Mouse (Mus musculus): ENCODE data around the gene Blzf1.

The Blzf1 gene

GRCm38 (mm10) chr1:164307124-164307751 is at the start of gene Blzf1:
Blzf1 (minus strand) TSS chr1:164307489.
- DNase-seq (ENCODE audit: low spot score): peak; percentile 98

GRCm38 (mm10) chr1:164353443-164353842 is 46.2 kb upstream of the Blzf1 start:
- DNase-seq (ENCODE audit: low spot score): no peak

DNA sequence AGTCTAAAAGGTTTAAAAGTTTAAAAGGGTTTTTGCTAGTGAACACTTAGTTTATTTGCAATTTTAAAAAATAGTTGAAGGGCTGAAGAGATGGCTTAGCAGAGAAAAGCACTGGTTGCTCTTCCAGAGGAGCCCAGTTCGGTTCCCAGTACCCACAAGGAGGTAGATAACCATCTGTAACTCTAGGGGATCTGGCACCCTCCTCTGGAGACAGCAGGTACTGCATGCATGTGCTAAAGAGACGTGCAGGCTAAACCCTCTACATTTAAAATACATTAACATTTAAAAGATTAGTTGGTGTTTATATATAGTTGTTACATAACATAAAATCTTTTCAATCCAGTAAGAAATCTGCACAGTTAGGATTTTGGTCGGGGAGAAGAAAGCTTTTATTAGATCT is 34.9 kb upstream of the Blzf1 start:
- no peak for DNase-seq (ENCODE audit: low spot score)

DNA sequence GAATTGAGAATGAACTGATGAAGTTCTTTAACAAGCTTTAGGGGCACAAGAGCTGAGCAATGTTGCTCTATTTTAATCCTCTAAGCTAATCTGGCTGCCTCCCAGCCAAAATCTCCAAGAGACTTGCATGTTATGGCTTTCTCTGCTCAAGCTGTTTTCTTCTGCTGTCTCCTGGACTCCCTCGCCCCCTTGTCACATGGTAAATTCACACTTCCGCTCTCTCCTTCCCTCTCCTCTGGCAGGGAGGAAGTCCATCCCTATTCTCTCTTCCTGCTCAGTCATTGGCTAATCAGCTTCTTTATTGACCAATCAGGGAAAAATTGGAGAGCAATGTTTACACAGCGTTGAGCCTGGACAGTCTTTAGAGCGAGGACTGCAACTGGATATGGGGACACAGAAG is 28.6 kb upstream of the Blzf1 start:
- DNase-seq (ENCODE audit: low spot score): no peak

- DNase-seq (ENCODE audit: low spot score): no peak
Measured at GRCm38 (mm10) chr1:164335435-164335834, 28.1 kb upstream of the Blzf1 start.

DNA sequence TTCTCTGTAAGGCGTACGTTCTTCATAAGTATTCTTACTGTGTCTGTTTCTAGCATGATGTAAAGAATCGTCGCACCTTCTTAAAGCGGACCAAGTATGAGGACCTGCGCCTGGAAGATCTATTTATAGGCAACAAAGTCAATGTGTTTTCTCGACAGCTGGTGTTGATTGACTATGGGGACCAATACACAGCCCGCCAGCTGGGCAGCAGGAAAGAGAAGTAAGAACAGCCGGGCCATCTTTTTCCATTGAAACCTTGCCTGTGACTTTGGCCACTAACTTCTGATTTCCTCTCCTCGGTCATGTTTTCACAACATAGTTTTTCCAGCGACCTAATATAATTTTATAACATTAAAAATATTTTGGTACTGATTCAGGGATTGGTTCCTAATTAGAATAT is 25.3 kb upstream of the Blzf1 start:
- no peak for DNase-seq (ENCODE audit: low spot score)

- no peak for DNase-seq (ENCODE audit: low spot score)
Measured at GRCm38 (mm10) chr1:164327764-164328163, 20.5 kb upstream of the Blzf1 start.

GRCm38 (mm10) chr1:164326600-164327155 is 19.4 kb upstream of the Blzf1 start:
- no peak for DNase-seq (ENCODE audit: low spot score)

DNA sequence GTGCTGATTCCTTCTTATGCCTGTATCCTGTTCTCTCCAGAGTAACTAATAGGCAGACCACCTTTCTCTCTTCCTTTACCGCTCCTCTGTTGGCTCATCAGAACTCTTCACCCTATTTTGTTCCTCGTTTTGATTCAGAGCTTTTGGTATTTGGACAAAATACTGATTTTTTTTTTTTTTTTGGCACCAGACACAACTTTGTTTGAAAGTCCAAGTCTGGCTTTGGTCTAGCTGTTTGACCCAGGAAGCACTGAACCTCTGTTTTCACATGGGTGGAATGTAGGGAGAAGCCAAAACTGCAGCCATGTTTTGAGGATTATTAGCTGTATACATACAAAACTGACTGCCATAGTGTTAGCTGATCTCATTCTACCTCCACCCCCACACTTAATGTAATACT is 17.6 kb upstream of the Blzf1 start:
- DNase-seq (ENCODE audit: low spot score): no peak

- DNase-seq (ENCODE audit: low spot score): no peak
Measured at GRCm38 (mm10) chr1:164324221-164324620, 16.9 kb upstream of the Blzf1 start.

DNA sequence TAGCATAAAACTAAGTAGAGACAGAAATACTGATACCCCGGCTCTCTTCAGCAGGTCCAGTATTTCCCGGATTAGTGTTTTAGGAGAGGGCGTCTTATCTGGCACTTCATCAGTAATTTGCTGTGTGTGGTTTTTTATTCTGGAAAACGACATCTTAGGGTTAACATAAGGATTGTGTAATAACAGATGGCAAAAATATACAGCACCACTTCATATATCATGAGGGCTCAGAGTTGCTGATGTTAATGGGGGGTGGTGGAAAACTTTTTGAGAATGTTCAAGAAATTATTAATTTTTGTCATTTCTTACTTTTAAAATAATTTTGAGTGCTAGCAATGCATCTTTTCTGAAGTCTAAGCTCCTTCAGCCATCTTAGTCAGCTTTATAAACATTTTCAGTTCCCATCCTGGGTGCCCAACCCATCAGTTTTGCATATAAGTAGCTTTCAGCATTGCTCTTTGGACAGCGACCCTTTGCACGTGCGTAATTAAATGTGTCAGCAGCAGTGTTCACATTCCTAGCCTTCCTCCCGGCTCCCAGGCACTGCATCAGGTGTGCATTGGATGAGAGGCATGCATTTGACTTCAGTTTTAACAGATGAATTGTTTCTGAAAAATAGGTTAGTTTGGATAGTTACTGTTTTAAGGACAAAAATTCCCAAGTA is 15.8 kb upstream of the Blzf1 start:
- no peak for DNase-seq (ENCODE audit: low spot score)

- DNase-seq (ENCODE audit: low spot score): no peak
Measured at GRCm38 (mm10) chr1:164321408-164321807, 14.1 kb upstream of the Blzf1 start.

DNA sequence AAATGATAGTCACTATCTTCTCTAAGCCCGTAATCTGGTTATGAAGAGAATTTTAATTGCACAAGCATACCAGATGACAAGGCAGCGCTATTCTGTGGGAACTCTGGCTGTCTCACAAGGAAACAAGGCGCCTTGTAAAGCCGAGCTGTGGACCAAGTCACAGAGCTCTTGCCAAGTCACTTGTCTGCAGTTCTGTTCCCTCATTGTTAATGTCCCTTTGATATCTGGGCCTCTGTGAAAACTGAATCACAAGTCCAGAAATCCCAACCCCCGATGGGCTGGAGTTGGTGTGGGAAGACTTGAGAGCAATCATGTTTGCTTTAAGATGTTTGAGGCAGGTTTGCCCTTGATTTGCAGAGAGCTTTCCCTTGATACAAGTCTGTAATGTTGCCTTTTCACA is 13.4 kb upstream of the Blzf1 start:
- DNase-seq (ENCODE audit: low spot score): no peak

- DNase-seq (ENCODE audit: low spot score): no peak
Measured at GRCm38 (mm10) chr1:164319542-164320140, 12.4 kb upstream of the Blzf1 start.

GRCm38 (mm10) chr1:164318474-164318873 is 11.2 kb upstream of the Blzf1 start:
- no peak for DNase-seq (ENCODE audit: low spot score)

DNA sequence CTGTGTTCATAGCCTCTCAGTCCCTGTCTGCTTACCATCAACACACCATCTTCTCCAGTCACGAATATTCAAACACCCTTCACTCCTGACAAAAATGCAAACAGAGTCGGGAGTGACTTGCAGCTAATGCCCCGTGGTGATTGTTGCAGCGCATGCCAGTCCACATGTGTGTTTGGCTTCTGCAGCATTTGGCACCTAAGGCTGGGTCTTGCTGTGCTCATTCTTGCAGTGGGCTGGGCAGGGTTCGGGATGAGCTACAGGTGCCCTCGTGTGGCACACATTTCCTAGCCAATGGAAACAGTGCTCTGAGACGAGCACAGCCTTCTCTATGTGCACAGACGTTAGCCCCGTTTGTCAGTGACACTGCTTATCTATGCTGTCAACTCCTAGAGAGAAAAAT is 10.0 kb upstream of the Blzf1 start:
- DNase-seq (ENCODE audit: low spot score): no peak

GRCm38 (mm10) chr1:164316697-164317096 is 9.4 kb upstream of the Blzf1 start:
- peak; percentile 83 for DNase-seq (ENCODE audit: low spot score)

GRCm38 (mm10) chr1:164315266-164315665 is 8.0 kb upstream of the Blzf1 start:
- DNase-seq (ENCODE audit: low spot score): peak; percentile 27

- DNase-seq (ENCODE audit: low spot score): no peak
Measured at GRCm38 (mm10) chr1:164314085-164314484, 6.8 kb upstream of the Blzf1 start.

GRCm38 (mm10) chr1:164307922-164308321 is 633 bp upstream of the Blzf1 start:
- DNase-seq (ENCODE audit: low spot score): no peak

- DNase-seq (ENCODE audit: low spot score): no peak
Measured at GRCm38 (mm10) chr1:164303821-164304220, 3.5 kb downstream of the Blzf1 start, which contains the start of gene Nme7. Nme7 (plus strand) TSS chr1:164304121.

GRCm38 (mm10) chr1:164301949-164302348 is 5.3 kb downstream of the Blzf1 start:
- DNase-seq (ENCODE audit: low spot score): no peak

- DNase-seq (ENCODE audit: low spot score): no peak
Measured at GRCm38 (mm10) chr1:164296473-164296872, 10.8 kb downstream of the Blzf1 start.
